Mouse (Mus musculus) lung, adult 2 months (tissue): ENCODE results near the gene Homer2.

Source experiments
- CTCF ChIP-seq: fragments of 200-500 bp; IDR thresholded peaks from 2 replicates; pipeline ENCODE4 v1.5.1; 2011; ENCODE audit warnings: mild to moderate bottlenecking, low read length, control low read depth; ENCODE audit not compliant: insufficient read depth
- POLR2A ChIP-seq: fragments of 200-500 bp; IDR thresholded peaks from 2 replicates; pipeline ENCODE4 v1.6.1; 2011; ENCODE audit warnings: low read depth, mild to moderate bottlenecking, control low read depth, low read length, borderline replicate concordance; ENCODE audit errors: extremely low read depth

GRCm38 (mm10) chr7:81710166-81710565, 2.8 kb upstream of the Homer2 start:
- TF ChIP-seq POLR2A (no peak), CTCF (no peak)
